Mouse (Mus musculus): Measurements from ENCODE around the gene Ifih1. TPM values are rescaled to one million over a fixed set of nuclear protein-coding genes. Genes with fewer than 3 reads are reported as not detected.
A peak's percentile ranks its signal among the peaks of the same experiment; 100 is the strongest.

Ifih1 gene
- polyA plus RNA-seq, 1 experiment from 2014 or later: 4.8 TPM

DNA sequence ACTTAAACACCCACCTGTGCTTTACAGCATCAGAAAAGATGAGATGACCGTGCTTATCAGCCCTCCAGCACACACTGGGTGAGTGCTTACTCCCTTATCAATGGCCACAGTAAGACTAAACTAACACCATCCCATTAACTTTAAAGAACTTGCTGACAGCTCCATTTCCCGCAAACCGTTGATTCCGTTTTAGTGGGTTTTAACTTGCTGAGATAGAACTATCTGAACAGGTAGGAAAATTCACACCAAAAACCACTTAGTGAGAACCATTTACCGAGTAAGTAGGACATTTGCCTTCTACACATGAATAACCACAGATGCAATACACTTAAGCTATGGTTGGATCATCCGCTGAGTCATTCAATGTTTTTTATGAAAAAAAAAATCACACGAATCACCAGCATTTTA is 27.1 kb downstream of the Ifih1 start:
- Histone ChIP-seq H3K9ac (ENCODE audit: low read length) (no peak overlapping the region), H3K27ac (ENCODE audit: low read length) (no peak overlapping the region), H3K9me3 (replicated peaks; ENCODE audit: control insufficient read depth, low read length) (no peaks in the 10 kb centered on the region), H3K4me1 (ENCODE audit: control insufficient read depth, insufficient read depth, low read length) (peaks cover 3% of the 10 kb centered on the region; the same call in 1 of the 2 replicates), H3K36me3 (ENCODE audit: control insufficient read depth, insufficient read depth, low read length) (no peaks in the 10 kb centered on the region), H3K4me2 (ENCODE audit: low read depth, low read length) (no peak overlapping the region), H3K4me3 (replicated peaks; ENCODE audit: low read length) (no peak overlapping the region), H3K27me3 (ENCODE audit: control insufficient read depth, insufficient read depth, low read length) (no peaks in the 10 kb centered on the region)
- ATAC-seq (ENCODE audit: insufficient read depth, low FRiP score): 0 out of 2 replicates have a peak, but pooled peaks have one; percentile 50
- 66% methylated on average over 7 of the region's 7 CpGs for WGBS

DNA sequence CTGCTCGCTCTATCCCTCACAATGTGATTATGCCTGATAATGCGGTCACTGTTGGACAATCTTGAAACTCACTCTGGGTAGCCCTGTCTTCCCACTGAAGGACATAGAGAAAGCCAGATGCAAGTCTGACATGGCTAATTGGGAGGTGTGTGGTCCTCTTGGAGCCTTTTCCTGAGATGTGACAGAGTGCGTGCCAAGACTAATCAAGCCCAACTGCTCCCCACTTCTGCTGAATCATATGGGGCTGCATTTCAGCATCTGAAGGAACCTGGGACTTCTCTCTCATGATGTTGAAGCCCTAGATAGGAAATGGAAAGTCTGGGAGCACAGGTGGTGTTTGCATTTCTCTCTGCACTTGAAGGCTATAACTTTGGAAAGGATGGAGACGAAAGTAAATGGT is 32.9 kb downstream of the Ifih1 start:
- no peaks in the 10 kb centered on the region for H3K36me3 ChIP-seq (ENCODE audit: control insufficient read depth, insufficient read depth, low read length)
- no peaks in the 10 kb centered on the region for H3K9me3 ChIP-seq (replicated peaks; ENCODE audit: control insufficient read depth, low read length)
- H3K4me1 ChIP-seq (ENCODE audit: control insufficient read depth, insufficient read depth, low read length): no peaks in the 10 kb centered on the region
- no peak overlapping the region for H3K4me2 ChIP-seq (ENCODE audit: low read depth, low read length)
- no peak overlapping the region for H3K27ac ChIP-seq (ENCODE audit: low read length)
- no peak overlapping the region for H3K9ac ChIP-seq (ENCODE audit: low read length)
- H3K4me3 ChIP-seq (replicated peaks; ENCODE audit: low read length): no peak overlapping the region
- 98% methylated on average over 4 of the region's 4 CpGs for WGBS
- no peaks in the 10 kb centered on the region for H3K27me3 ChIP-seq (ENCODE audit: control insufficient read depth, insufficient read depth, low read length)
- no peak for ATAC-seq (ENCODE audit: insufficient read depth, low FRiP score)

DNA sequence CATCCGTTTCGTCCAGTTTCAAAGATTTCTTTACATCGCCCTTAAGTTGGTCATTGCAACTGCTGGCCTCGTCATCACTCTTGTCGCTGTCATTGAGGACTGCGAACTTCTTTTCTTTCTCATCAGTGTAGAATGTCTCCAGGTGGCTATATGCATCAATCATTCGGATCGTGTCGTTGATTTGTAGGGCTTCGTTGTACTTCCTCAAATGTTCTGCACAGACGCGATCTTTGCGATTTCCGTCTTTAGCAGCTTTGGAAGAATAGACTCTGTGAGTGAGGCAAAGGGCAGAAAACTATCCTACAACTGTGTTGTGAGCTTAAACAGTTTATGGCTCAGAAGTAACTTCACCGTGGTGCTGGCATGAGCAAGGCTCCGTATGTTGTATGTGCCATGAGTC is 39.9 kb downstream of the Ifih1 start:
- Histone ChIP-seq H3K27ac (ENCODE audit: low read length) (no peak overlapping the region), H3K9me3 (replicated peaks; ENCODE audit: control insufficient read depth, low read length) (no peaks in the 10 kb centered on the region), H3K4me1 (ENCODE audit: control insufficient read depth, insufficient read depth, low read length) (no peaks in the 10 kb centered on the region), H3K36me3 (ENCODE audit: control insufficient read depth, insufficient read depth, low read length) (no peaks in the 10 kb centered on the region), H3K4me3 (replicated peaks; ENCODE audit: low read length) (no peak overlapping the region), H3K9ac (ENCODE audit: low read length) (no peak overlapping the region), H3K27me3 (ENCODE audit: control insufficient read depth, insufficient read depth, low read length) (no peaks in the 10 kb centered on the region), H3K4me2 (ENCODE audit: low read depth, low read length) (no peak overlapping the region)
- ATAC-seq (ENCODE audit: insufficient read depth, low FRiP score): no peak
- 82% methylated on average over 16 of the region's 16 CpGs for WGBS

DNA sequence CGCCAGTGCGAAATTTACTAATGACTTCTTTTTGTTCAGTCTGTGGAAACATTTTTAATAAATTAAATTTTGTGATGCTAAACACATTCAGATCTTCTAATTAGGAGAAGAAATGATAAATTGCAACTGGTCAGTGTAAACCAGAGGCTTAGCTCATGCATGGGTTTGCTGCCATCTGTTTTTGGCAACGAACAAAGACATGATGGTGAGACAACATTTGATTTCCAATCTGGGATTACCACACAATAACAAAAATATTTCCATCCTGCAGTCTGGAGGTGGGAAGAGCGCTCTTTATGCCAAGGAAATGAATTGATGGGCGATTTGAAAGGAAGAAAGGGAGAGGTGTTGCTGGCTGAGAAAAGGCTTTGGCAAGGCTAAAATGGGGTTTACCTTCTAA is 42.5 kb downstream of the Ifih1 start:
- H3K4me1 ChIP-seq (ENCODE audit: control insufficient read depth, insufficient read depth, low read length): no peaks in the 10 kb centered on the region
- no peak overlapping the region for H3K9ac ChIP-seq (ENCODE audit: low read length)
- 83% methylated on average over 5 of the region's 5 CpGs for WGBS
- no peaks in the 10 kb centered on the region for H3K36me3 ChIP-seq (ENCODE audit: control insufficient read depth, insufficient read depth, low read length)
- H3K4me2 ChIP-seq (ENCODE audit: low read depth, low read length): no peak overlapping the region
- no peak for ATAC-seq (ENCODE audit: insufficient read depth, low FRiP score)
- no peaks in the 10 kb centered on the region for H3K9me3 ChIP-seq (replicated peaks; ENCODE audit: control insufficient read depth, low read length)
- H3K4me3 ChIP-seq (replicated peaks; ENCODE audit: low read length): no peak overlapping the region
- no peak overlapping the region for H3K27ac ChIP-seq (ENCODE audit: low read length)
- no peaks in the 10 kb centered on the region for H3K27me3 ChIP-seq (ENCODE audit: control insufficient read depth, insufficient read depth, low read length)

DNA sequence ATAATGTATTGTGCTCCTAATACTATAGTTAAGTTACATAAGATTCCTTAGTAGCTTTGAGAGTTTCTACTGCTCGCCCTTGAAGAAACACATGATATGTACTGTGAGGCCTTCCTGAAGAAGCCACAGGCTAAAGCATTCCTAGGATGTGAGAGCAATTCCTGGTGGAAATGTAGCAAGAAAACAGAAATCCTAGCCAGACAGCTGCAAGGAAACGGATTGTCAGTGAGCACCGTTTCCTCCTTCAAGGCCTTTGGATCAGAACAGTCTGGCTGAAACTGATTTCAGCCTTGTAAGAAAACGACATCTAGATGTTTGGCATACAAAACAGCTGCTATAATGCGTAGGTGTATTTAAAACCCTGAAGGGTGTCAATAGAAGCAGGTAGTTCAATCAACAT is 49.5 kb downstream of the Ifih1 start:
- Histone ChIP-seq H3K4me2 (ENCODE audit: low read depth, low read length) (no peak overlapping the region), H3K27ac (ENCODE audit: low read length) (no peak overlapping the region), H3K9ac (ENCODE audit: low read length) (no peak overlapping the region), H3K4me1 (ENCODE audit: control insufficient read depth, insufficient read depth, low read length) (no peaks in the 10 kb centered on the region), H3K9me3 (replicated peaks; ENCODE audit: control insufficient read depth, low read length) (no peaks in the 10 kb centered on the region), H3K27me3 (ENCODE audit: control insufficient read depth, insufficient read depth, low read length) (no peaks in the 10 kb centered on the region), H3K36me3 (ENCODE audit: control insufficient read depth, insufficient read depth, low read length) (no peaks in the 10 kb centered on the region), H3K4me3 (replicated peaks; ENCODE audit: low read length) (no peak overlapping the region)
- WGBS: 78% methylated on average over 5 of the region's 5 CpGs
- no peak for ATAC-seq (ENCODE audit: insufficient read depth, low FRiP score)

DNA sequence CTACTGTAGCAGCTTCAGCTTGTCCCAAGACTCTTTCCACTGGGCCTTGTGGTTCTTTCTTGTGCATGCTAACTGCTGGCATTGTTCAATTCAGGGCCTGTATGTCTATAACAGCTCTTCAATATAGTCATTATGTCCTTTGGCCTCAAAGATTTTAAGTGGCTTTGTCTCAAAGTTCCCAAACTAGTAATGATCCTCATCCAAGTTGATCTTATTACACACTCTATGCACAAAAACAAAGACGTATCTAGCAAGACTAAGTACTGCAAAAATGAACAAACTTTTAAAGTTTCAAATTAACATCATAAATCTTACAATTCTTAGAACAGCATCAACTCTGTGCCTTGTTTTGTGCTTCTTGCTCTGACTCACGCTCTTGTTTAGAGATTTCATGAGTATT is 51.6 kb downstream of the Ifih1 start:
- no peaks in the 10 kb centered on the region for H3K27me3 ChIP-seq (ENCODE audit: control insufficient read depth, insufficient read depth, low read length)
- no peak overlapping the region for H3K4me2 ChIP-seq (ENCODE audit: low read depth, low read length)
- no peaks in the 10 kb centered on the region for H3K4me1 ChIP-seq (ENCODE audit: control insufficient read depth, insufficient read depth, low read length)
- H3K36me3 ChIP-seq (ENCODE audit: control insufficient read depth, insufficient read depth, low read length): no peaks in the 10 kb centered on the region
- no peak overlapping the region for H3K9ac ChIP-seq (ENCODE audit: low read length)
- no peak overlapping the region for H3K27ac ChIP-seq (ENCODE audit: low read length)
- no peak for ATAC-seq (ENCODE audit: insufficient read depth, low FRiP score)
- H3K4me3 ChIP-seq (replicated peaks; ENCODE audit: low read length): no peak overlapping the region
- no peaks in the 10 kb centered on the region for H3K9me3 ChIP-seq (replicated peaks; ENCODE audit: control insufficient read depth, low read length)
- 80% methylated on average over 2 of the region's 2 CpGs for WGBS

DNA sequence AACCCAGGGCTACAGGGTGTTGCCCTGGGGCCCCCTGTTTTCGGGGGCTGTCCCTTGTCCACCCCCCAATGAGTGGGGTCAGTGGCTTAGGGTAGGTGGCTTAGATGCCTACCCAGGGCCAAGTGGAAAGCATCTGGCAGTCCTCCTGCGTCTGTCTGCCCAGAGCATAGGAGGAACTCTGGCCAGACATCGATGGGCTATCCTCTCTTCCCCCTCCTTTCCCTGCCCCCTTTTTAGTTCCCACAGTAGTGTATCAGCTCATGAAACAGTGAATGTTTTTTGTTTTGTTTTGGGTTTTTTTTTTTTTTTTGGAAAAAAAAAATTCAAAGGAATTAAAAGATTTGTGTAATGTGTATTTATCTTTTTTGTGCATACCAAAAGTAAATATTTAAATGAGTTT is 54.5 kb downstream of the Ifih1 start:
- H3K4me1 ChIP-seq (ENCODE audit: control insufficient read depth, insufficient read depth, low read length): no peaks in the 10 kb centered on the region
- H3K27ac ChIP-seq (ENCODE audit: low read length): no peak overlapping the region
- ATAC-seq (ENCODE audit: insufficient read depth, low FRiP score): no peak
- no peak overlapping the region for H3K4me3 ChIP-seq (replicated peaks; ENCODE audit: low read length)
- H3K36me3 ChIP-seq (ENCODE audit: control insufficient read depth, insufficient read depth, low read length): no peaks in the 10 kb centered on the region
- H3K27me3 ChIP-seq (ENCODE audit: control insufficient read depth, insufficient read depth, low read length): no peaks in the 10 kb centered on the region
- no peak overlapping the region for H3K4me2 ChIP-seq (ENCODE audit: low read depth, low read length)
- H3K9ac ChIP-seq (ENCODE audit: low read length): no peak overlapping the region
- no peaks in the 10 kb centered on the region for H3K9me3 ChIP-seq (replicated peaks; ENCODE audit: control insufficient read depth, low read length)
- 66% methylated on average over 3 of the region's 3 CpGs for WGBS

DNA sequence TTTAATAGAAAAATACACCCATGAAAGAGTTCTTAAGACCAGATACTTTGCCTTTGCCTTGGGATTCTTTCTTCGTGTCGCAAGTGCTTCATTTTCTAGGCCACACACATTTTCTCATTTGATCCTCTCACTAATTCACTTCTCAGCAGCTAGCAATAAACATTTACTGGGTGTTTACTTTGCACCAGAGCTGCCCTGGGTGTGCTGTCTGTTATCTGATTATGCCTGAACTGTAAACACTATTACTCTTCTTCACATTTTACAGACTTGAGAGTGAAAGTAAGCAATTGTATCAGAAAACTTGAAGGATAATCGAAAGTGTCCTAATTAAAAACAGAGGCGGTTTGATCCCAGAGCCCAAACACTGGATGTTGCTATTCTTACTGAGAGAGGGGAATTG is 56.7 kb downstream of the Ifih1 start:
- H3K27ac ChIP-seq (ENCODE audit: low read length): no peak overlapping the region
- no peaks in the 10 kb centered on the region for H3K4me1 ChIP-seq (ENCODE audit: control insufficient read depth, insufficient read depth, low read length)
- no peaks in the 10 kb centered on the region for H3K27me3 ChIP-seq (ENCODE audit: control insufficient read depth, insufficient read depth, low read length)
- no peaks in the 10 kb centered on the region for H3K9me3 ChIP-seq (replicated peaks; ENCODE audit: control insufficient read depth, low read length)
- no peak overlapping the region for H3K4me2 ChIP-seq (ENCODE audit: low read depth, low read length)
- H3K9ac ChIP-seq (ENCODE audit: low read length): no peak overlapping the region
- no peak overlapping the region for H3K4me3 ChIP-seq (replicated peaks; ENCODE audit: low read length)
- 35% methylated on average over 4 of the region's 4 CpGs for WGBS
- ATAC-seq (ENCODE audit: insufficient read depth, low FRiP score): no peak
- no peaks in the 10 kb centered on the region for H3K36me3 ChIP-seq (ENCODE audit: control insufficient read depth, insufficient read depth, low read length)

DNA sequence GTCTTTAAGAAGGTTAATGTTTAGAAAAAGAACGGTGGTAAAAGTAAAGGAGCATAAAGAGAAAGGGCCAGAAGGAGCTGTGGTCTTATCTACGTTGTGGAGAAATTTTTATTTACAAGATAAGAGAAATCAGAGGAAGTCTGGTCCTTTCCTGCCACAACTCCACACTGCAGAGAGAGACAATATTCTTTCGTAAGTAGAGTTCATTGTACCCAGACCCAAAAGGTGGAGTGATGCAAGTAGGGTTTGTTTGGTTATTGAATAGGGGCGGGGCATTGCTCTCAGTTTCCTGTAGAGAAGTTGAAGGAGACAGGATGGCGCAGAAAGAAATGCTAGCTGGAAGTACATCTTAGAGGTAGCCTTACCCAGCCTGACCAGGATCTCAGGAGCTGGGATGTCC is 60.3 kb downstream of the Ifih1 start:
- Histone ChIP-seq H3K4me3 (replicated peaks; ENCODE audit: low read length) (no peak overlapping the region), H3K9ac (ENCODE audit: low read length) (no peak overlapping the region), H3K4me2 (ENCODE audit: low read depth, low read length) (no peak overlapping the region), H3K27me3 (ENCODE audit: control insufficient read depth, insufficient read depth, low read length) (no peaks in the 10 kb centered on the region), H3K9me3 (replicated peaks; ENCODE audit: control insufficient read depth, low read length) (no peaks in the 10 kb centered on the region), H3K36me3 (ENCODE audit: control insufficient read depth, insufficient read depth, low read length) (no peaks in the 10 kb centered on the region), H3K27ac (ENCODE audit: low read length) (no peak overlapping the region), H3K4me1 (ENCODE audit: control insufficient read depth, insufficient read depth, low read length) (no peaks in the 10 kb centered on the region)
- WGBS: 67% methylated on average over 5 of the region's 5 CpGs
- ATAC-seq (ENCODE audit: insufficient read depth, low FRiP score): no peak; the same call in 1 of the 2 replicates

DNA sequence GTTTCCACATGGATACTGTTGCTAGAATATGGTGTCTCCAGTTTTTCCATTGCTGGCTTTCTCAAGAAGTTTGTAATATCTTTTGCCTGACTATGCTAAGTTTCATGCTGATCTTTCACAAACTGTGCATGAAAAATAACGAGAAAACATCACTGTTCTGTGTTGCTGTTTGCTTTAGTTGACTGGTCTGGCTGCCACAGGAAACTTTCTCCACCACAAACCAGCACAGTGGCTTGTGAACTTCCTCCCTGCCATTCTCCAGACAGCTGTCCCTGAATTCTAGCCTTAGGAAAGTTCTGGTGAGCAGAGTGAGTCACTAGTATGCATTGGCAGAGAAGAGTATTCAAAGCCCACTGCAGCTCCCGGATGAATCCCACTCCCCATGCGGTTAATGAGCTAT is 71.1 kb downstream of the Ifih1 start:
- Histone ChIP-seq H3K4me1 (ENCODE audit: control insufficient read depth, insufficient read depth, low read length) (no peaks in the 10 kb centered on the region), H3K4me2 (ENCODE audit: low read depth, low read length) (no peak overlapping the region), H3K27me3 (ENCODE audit: control insufficient read depth, insufficient read depth, low read length) (no peaks in the 10 kb centered on the region), H3K36me3 (ENCODE audit: control insufficient read depth, insufficient read depth, low read length) (no peaks in the 10 kb centered on the region), H3K4me3 (replicated peaks; ENCODE audit: low read length) (no peak overlapping the region), H3K9me3 (replicated peaks; ENCODE audit: control insufficient read depth, low read length) (no peaks in the 10 kb centered on the region), H3K9ac (ENCODE audit: low read length) (no peak overlapping the region), H3K27ac (ENCODE audit: low read length) (no peak overlapping the region)
- WGBS: 74% methylated on average over 3 of the region's 3 CpGs
- no peak for ATAC-seq (ENCODE audit: insufficient read depth, low FRiP score)

Data from stomach, embryonic 16.5 days (tissue).